In genomic region chrX:155622527-155622926, GRCm38 (mm10) we compare ENCODE assay signal across 9 mouse cellular contexts. TPM values are rescaled to one million over a fixed set of nuclear protein-coding genes. Genes with fewer than 3 reads are reported as not detected.
DNase-seq lines count a peak whose midpoint lies in the region; ATAC-seq and TF ChIP-seq lines count a peak whose summit lies in the region.
"Had no signal": no experiment of that assay in that cellular context is flagged by ENCODE, and none has a peak within 500 bp of the region (broad histone marks: within the 10 kb centered on the region; RNA-seq: fewer than 3 reads in every experiment).

No protein-coding gene starts in this region.

- H3K9me3 ChIP-seq in kidney, postnatal 0 days (replicated peaks; ENCODE audit: low read length): no peaks in the 10 kb centered on the region
- no peaks in the 10 kb centered on the region for H3K9me3 ChIP-seq in forebrain, embryonic 13.5 days (replicated peaks)
- H3K9me3 ChIP-seq in liver, embryonic 13.5 days (replicated peaks): no peaks in the 10 kb centered on the region

- WGBS in kidney, postnatal 0 days: 24% methylated on average over 23 of the region's 24 CpGs
- WGBS in forebrain, embryonic 13.5 days: 22% methylated on average over 24 of the region's 24 CpGs
- WGBS in liver, embryonic 13.5 days (ENCODE audit: insufficient replicate concordance): 21% methylated on average over 23 of the region's 24 CpGs

- H3K27ac ChIP-seq in kidney, postnatal 0 days: no peak overlapping the region
- H3K27ac ChIP-seq in forebrain, embryonic 13.5 days: no peak overlapping the region
- H3K27ac ChIP-seq in liver, embryonic 13.5 days: no peak overlapping the region

- no peak for TF ChIP-seq CTCF in kidney, postnatal 0 days (IDR thresholded peaks at IDR 0.05; ENCODE audit: low read depth)

- 0 out of 2 replicates have a peak, but pooled peaks have one; percentile 12 for ATAC-seq in kidney, postnatal 0 days (replicated peaks; ENCODE audit: low FRiP score, low read depth)
- peak; percentile 28 for ATAC-seq in forebrain, embryonic 13.5 days
- ATAC-seq in liver, embryonic 13.5 days (ENCODE audit: low read depth): no peak

- 0 out of 2 replicates have a peak, but pooled peaks cover 4% of the 10 kb centered on the region for H3K4me1 ChIP-seq in kidney, postnatal 0 days (replicated peaks; ENCODE audit: insufficient read depth, low read length)
- no peaks in the 10 kb centered on the region for H3K4me1 ChIP-seq in forebrain, embryonic 13.5 days
- H3K4me1 ChIP-seq in liver, embryonic 13.5 days (replicated peaks): no peaks in the 10 kb centered on the region

- peak overlapping the region; percentile 88 for H3K4me2 ChIP-seq in kidney, postnatal 0 days (ENCODE audit: low read length)
- peak overlapping the region; percentile 75 for H3K4me2 ChIP-seq in forebrain, embryonic 13.5 days
- peak overlapping the region; percentile 52 for H3K4me2 ChIP-seq in liver, embryonic 13.5 days

- DNase-seq in kidney, postnatal 0 days (ENCODE audit: low spot score): no peak
- no peak for DNase-seq in kidney, postnatal 25 days
- peak; percentile 36 for DNase-seq in cerebellum, adult 11 months
- no peak for DNase-seq in liver, embryonic 13.5 days
- DNase-seq in right cerebral cortex, postnatal 25 days: peak; percentile 7
- no peak for DNase-seq in urinary bladder, postnatal 25 days (ENCODE audit: low spot score)
- no peak for DNase-seq in thymus, postnatal 4 days

- H3K9ac ChIP-seq in kidney, postnatal 0 days (ENCODE audit: low read depth, low read length): no peak overlapping the region
- peak overlapping the region; percentile 54 for H3K9ac ChIP-seq in forebrain, embryonic 13.5 days
- no peak overlapping the region for H3K9ac ChIP-seq in liver, embryonic 13.5 days

- peaks cover 4% of the 10 kb centered on the region; the same call in 1 of the 2 replicates for H3K27me3 ChIP-seq in kidney, postnatal 0 days (ENCODE audit: insufficient read depth, low read length)
- H3K27me3 ChIP-seq in forebrain, embryonic 13.5 days: peaks cover 25% of the 10 kb centered on the region
- peaks cover 47% of the 10 kb centered on the region for H3K27me3 ChIP-seq in liver, embryonic 13.5 days

- peak overlapping the region; percentile 40 for H3K4me3 ChIP-seq in kidney, postnatal 0 days (replicated peaks; ENCODE audit: low read depth, low read length)
- H3K4me3 ChIP-seq in forebrain, embryonic 13.5 days: peak overlapping the region; percentile 48
- peak overlapping the region; percentile 38 for H3K4me3 ChIP-seq in liver, embryonic 13.5 days (replicated peaks)

- H3K36me3 ChIP-seq in kidney, postnatal 0 days (ENCODE audit: insufficient read depth, low read length): no peaks in the 10 kb centered on the region
- H3K36me3 ChIP-seq in forebrain, embryonic 13.5 days (ENCODE audit: poor library complexity, severe bottlenecking): no peaks in the 10 kb centered on the region
- H3K36me3 ChIP-seq in liver, embryonic 13.5 days: no peaks in the 10 kb centered on the region

RNA-seq across cellular contexts. Expression of gene Ptchd1, which starts 1.1 kb away (rescaled TPM):
- polyA plus RNA-seq in kidney, postnatal 0 days (2015; fragmentation: Nextera tagmentation; extraction: Ambion mirVana): 0.73 and 0.83 TPM in 2 replicates
- 1.4 and 1.6 TPM in 2 replicates for polyA plus RNA-seq in forebrain, embryonic 13.5 days (2015; fragmentation: Nextera tagmentation; extraction: Ambion mirVana)
- 0.10 TPM in 2 replicates for polyA plus RNA-seq in liver, embryonic 13.5 days (2015; fragmentation: Nextera tagmentation; extraction: Ambion mirVana)
- polyA plus RNA-seq: large intestine, adult 2 months had no signal

RNA-seq across cellular contexts. Expression of gene Gm15155, which starts 2.0 kb away (rescaled TPM):
- not detected in 2 replicates for polyA plus RNA-seq in kidney, postnatal 0 days (2015; fragmentation: Nextera tagmentation; extraction: Ambion mirVana)
- polyA plus RNA-seq in forebrain, embryonic 13.5 days (2015; fragmentation: Nextera tagmentation; extraction: Ambion mirVana): not detected in 2 replicates
- not detected in 2 replicates for polyA plus RNA-seq in liver, embryonic 13.5 days (2015; fragmentation: Nextera tagmentation; extraction: Ambion mirVana)
- polyA plus RNA-seq: large intestine, adult 2 months had no signal

Comparison
In these comparisons a context has a peak if more than half of its experiments do, and no peak if none do; other contexts are left out.
1. DNase-seq: peak in cerebellum, adult 11 months (single experiment) and right cerebral cortex, postnatal 25 days (single experiment); none in kidney, postnatal 0 days (single experiment), kidney, postnatal 25 days (0 of 2), liver, embryonic 13.5 days (single experiment), urinary bladder, postnatal 25 days (single experiment) and thymus, postnatal 4 days (single experiment).
2. Peak in every context shown above with its lines, with median percentiles within 50 percentile points of each other: H3K4me2 ChIP-seq and H3K4me3 ChIP-seq.